8 mouse cellular contexts compared by ENCODE assay signal in the genomic region with DNA sequence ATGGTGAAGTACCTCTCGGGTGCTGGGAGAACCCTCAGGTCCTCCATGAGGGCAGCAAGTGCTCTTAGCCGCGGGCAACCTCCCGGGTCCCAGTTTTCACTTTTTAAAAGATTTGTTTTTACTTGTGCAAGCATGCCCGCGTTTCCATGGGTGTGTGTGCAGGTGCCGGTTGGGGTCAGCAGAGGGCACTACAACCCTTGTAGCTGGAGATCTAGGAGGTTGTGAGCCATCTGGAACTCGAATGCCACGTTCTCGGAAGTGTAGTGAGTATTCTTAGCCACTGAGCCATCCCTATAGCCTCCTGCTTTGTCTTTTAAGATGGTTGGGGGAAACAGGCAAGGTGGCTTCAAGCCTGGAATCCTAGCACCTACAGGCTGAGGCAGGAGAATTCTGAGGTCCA. TPM values are rescaled to one million over a fixed set of nuclear protein-coding genes. Genes with fewer than 3 reads are reported as not detected.
DNase-seq lines count a peak whose midpoint lies in the region; ATAC-seq and TF ChIP-seq lines count a peak whose summit lies in the region.

No protein-coding gene starts in this region.

- H3K27me3 ChIP-seq in kidney, embryonic 15.5 days: no peaks in the 10 kb centered on the region
- H3K27me3 ChIP-seq in forebrain, embryonic 13.5 days: no peaks in the 10 kb centered on the region
- H3K27me3 ChIP-seq in hindbrain, postnatal 0 days (ENCODE audit: insufficient read depth, low read length): no peaks in the 10 kb centered on the region

- 25% methylated on average over 10 of the region's 10 CpGs for WGBS in kidney, embryonic 15.5 days
- 21% methylated on average over 10 of the region's 10 CpGs for WGBS in forebrain, embryonic 13.5 days
- WGBS in hindbrain, postnatal 0 days: 21% methylated on average over 10 of the region's 10 CpGs

- H3K4me2 ChIP-seq in kidney, embryonic 15.5 days: no peak overlapping the region
- H3K4me2 ChIP-seq in forebrain, embryonic 13.5 days: no peak overlapping the region
- no peak overlapping the region for H3K4me2 ChIP-seq in hindbrain, postnatal 0 days (ENCODE audit: low read depth, low read length)

- ATAC-seq in kidney, embryonic 15.5 days (replicated peaks; ENCODE audit: low FRiP score): no peak
- ATAC-seq in forebrain, embryonic 13.5 days: peak; percentile 29
- no peak for ATAC-seq in hindbrain, postnatal 0 days
- peak; percentile 88 for ATAC-seq in monocyte, adult 5-6 weeks (replicated peaks; ENCODE audit: insufficient number of reproducible peaks, low FRiP score, low TSS enrichment, poor library complexity, severe bottlenecking)

- no peak overlapping the region for H3K9ac ChIP-seq in kidney, embryonic 15.5 days
- no peak overlapping the region for H3K9ac ChIP-seq in forebrain, embryonic 13.5 days
- no peak overlapping the region for H3K9ac ChIP-seq in hindbrain, postnatal 0 days (replicated peaks; ENCODE audit: low read length)

- H3K36me3 ChIP-seq in kidney, embryonic 15.5 days: peaks cover 70% of the 10 kb centered on the region
- peaks cover 83% of the 10 kb centered on the region for H3K36me3 ChIP-seq in forebrain, embryonic 13.5 days (ENCODE audit: poor library complexity, severe bottlenecking)
- peaks cover 37% of the 10 kb centered on the region for H3K36me3 ChIP-seq in hindbrain, postnatal 0 days (ENCODE audit: insufficient read depth, low read length)

- intact Hi-C loops in left cerebral cortex, postnatal 25 days (cut with DNase I): loop anchor here (5.0 kb wide), 1 partner anchor 40 kb away; no protein-coding TSS in a partner anchor

- H3K9me3 ChIP-seq in kidney, embryonic 15.5 days (replicated peaks): no peaks in the 10 kb centered on the region
- H3K9me3 ChIP-seq in forebrain, embryonic 13.5 days (replicated peaks): no peaks in the 10 kb centered on the region
- H3K9me3 ChIP-seq in hindbrain, postnatal 0 days (ENCODE audit: low read length): no peaks in the 10 kb centered on the region

- DNase-seq in kidney, adult 11 months: peak; percentile 65
- peak; percentile 49 for DNase-seq in c-Kit-positive CD71-positive TER-119-positive erythroid progenitor cells, embryonic 14.5 days (ENCODE audit: low spot score)
- peak; percentile 82 for DNase-seq in hindbrain, postnatal 0 days (ENCODE audit: low spot score)
- DNase-seq in left cerebral cortex, postnatal 25 days (ENCODE audit: low spot score in 2 of 2): peak; percentile 74 to 88
- DNase-seq in spleen, postnatal 14 days (ENCODE audit: low spot score in 2 of 2): peak; percentile 55 to 73

- TF ChIP-seq CTCF in hindbrain, postnatal 0 days (IDR thresholded peaks at IDR 0.05; ENCODE audit: low read depth): peak; percentile 74

- no peak overlapping the region for H3K27ac ChIP-seq in kidney, embryonic 15.5 days
- 0 out of 2 replicates have a peak overlapping the region, but pooled peaks have one; percentile 57 for H3K27ac ChIP-seq in forebrain, embryonic 13.5 days
- H3K27ac ChIP-seq in hindbrain, postnatal 0 days: peak overlapping the region; percentile 68

- no peaks in the 10 kb centered on the region for H3K4me1 ChIP-seq in kidney, embryonic 15.5 days
- peaks cover 25% of the 10 kb centered on the region for H3K4me1 ChIP-seq in forebrain, embryonic 13.5 days
- no peaks in the 10 kb centered on the region; the same call in 1 of the 2 replicates for H3K4me1 ChIP-seq in hindbrain, postnatal 0 days (ENCODE audit: insufficient read depth, low read length)

- H3K4me3 ChIP-seq in kidney, embryonic 15.5 days (replicated peaks): no peak overlapping the region
- no peak overlapping the region for H3K4me3 ChIP-seq in forebrain, embryonic 13.5 days
- no peak overlapping the region for H3K4me3 ChIP-seq in hindbrain, postnatal 0 days (ENCODE audit: low read length)

RNA-seq across cellular contexts. Expression of a gene that starts 44.9 kb away (rescaled TPM):
- 3.9 and 4.2 TPM in 2 replicates for polyA plus RNA-seq in kidney, embryonic 15.5 days (2015; fragmentation: Nextera tagmentation; extraction: Ambion mirVana)
- polyA plus RNA-seq in forebrain, embryonic 13.5 days (2015; fragmentation: Nextera tagmentation; extraction: Ambion mirVana): 9.4 and 11.4 TPM in 2 replicates
- total RNA-seq in hindbrain, postnatal 0 days (2014; rRNA removed): 133 and 150 TPM in 2 replicates
- 10.7 and 10.9 TPM in 2 replicates for polyA plus RNA-seq in hindbrain, postnatal 0 days (2015; fragmentation: Nextera tagmentation; extraction: Ambion mirVana)
- 100 to 1,000 TPM; 106 to 120 TPM for total RNA-seq in left cerebral cortex, postnatal 25 days (2021)
- total RNA-seq in monocyte, adult 5-6 weeks (2017): 18.2 to 30.1 TPM (median 20.4 TPM) in 3 replicates

RNA-seq across cellular contexts. Expression of a gene that starts 50.8 kb away (rescaled TPM):
- polyA plus RNA-seq in kidney, embryonic 15.5 days (2015; fragmentation: Nextera tagmentation; extraction: Ambion mirVana): 77.5 and 84.3 TPM in 2 replicates
- polyA plus RNA-seq in forebrain, embryonic 13.5 days (2015; fragmentation: Nextera tagmentation; extraction: Ambion mirVana): 72.9 and 80.2 TPM in 2 replicates
- total RNA-seq in hindbrain, postnatal 0 days (2014; rRNA removed): 46.4 and 54.4 TPM in 2 replicates
- 52.7 and 57.7 TPM in 2 replicates for polyA plus RNA-seq in hindbrain, postnatal 0 days (2015; fragmentation: Nextera tagmentation; extraction: Ambion mirVana)
- 10 to 100 TPM; 42.5 to 43.7 TPM for total RNA-seq in left cerebral cortex, postnatal 25 days (2021)
- total RNA-seq in monocyte, adult 5-6 weeks (2017): 2.0 to 2.8 TPM (median 2.4 TPM) in 3 replicates

RNA-seq across cellular contexts. Expression of a gene that starts 52.7 kb away (rescaled TPM):
- polyA plus RNA-seq in kidney, embryonic 15.5 days (2015; fragmentation: Nextera tagmentation; extraction: Ambion mirVana): 0.32 TPM in 2 replicates
- polyA plus RNA-seq in forebrain, embryonic 13.5 days (2015; fragmentation: Nextera tagmentation; extraction: Ambion mirVana): 0.31 and 0.52 TPM in 2 replicates
- not detected in 2 replicates for total RNA-seq in hindbrain, postnatal 0 days (2014; rRNA removed)
- polyA plus RNA-seq in hindbrain, postnatal 0 days (2015; fragmentation: Nextera tagmentation; extraction: Ambion mirVana): 0.81 TPM in 2 replicates
- total RNA-seq in left cerebral cortex, postnatal 25 days (2021): under 1 TPM; 0.16 to 0.23 TPM
- total RNA-seq in monocyte, adult 5-6 weeks (2017): not detected in 3 replicates

Comparison
In these comparisons a context has a peak if more than half of its experiments do, and no peak if none do; other contexts are left out.
1. ATAC-seq: peak in forebrain, embryonic 13.5 days (single experiment) and monocyte, adult 5-6 weeks (single experiment); none in kidney, embryonic 15.5 days (single experiment) and hindbrain, postnatal 0 days (single experiment).
2. RNA of a gene that starts 50.8 kb away (total RNA-seq): 46.4 to 54.4 TPM in hindbrain, postnatal 0 days and 42.5 to 43.7 TPM in left cerebral cortex, postnatal 25 days; 2.0 to 2.8 TPM in monocyte, adult 5-6 weeks; every median in the first group is over 10 times any median in the second.
3. Peak in every context shown above with its lines, with median percentiles within 50 percentile points of each other: DNase-seq.